Mouse (Mus musculus) spleen, postnatal 14 days (tissue): ENCODE measurements around the gene Mxi1.

Experiments used
- DNase-seq, 2 experiments: peaks; one replicate each; pipeline ENCODE4 v3.0.0; 2021 to 2022; ENCODE audit warnings: low spot score in 2 of 2

Mxi1 gene

GRCm38 (mm10) chr19:53423341-53423753 lies 113.0 kb downstream of the Mxi1 start:
- DNase-seq: peak; percentile 45 to 72

- DNase-seq: no peak
These were observed 113.6 kb downstream of the Mxi1 start for GRCm38 (mm10) chr19:53423816-53424465.

GRCm38 (mm10) chr19:53424629-53425028 lies 114.3 kb downstream of the Mxi1 start:
- peak; percentile 53 to 69 for DNase-seq
